Mouse (Mus musculus) kidney, postnatal 25 days (tissue): ENCODE measurements at regions not wholly inside any gene's neighbourhood (a gene's known extent, or its start where the extent isn't known, plus 50 kb on each side); places are given as distances from the start of the nearest gene placed in this dataset.

Source experiments
- DNase-seq, 2 experiments: peaks; one replicate each; pipeline ENCODE4 v3.0.0; 2021; ENCODE audit warnings: mixed read lengths in 2 of 2

- no peak for DNase-seq
Observed at GRCm38 (mm10) chr15:21988676-21989075, 560.1 kb upstream of the Cdh18 start.

DNA sequence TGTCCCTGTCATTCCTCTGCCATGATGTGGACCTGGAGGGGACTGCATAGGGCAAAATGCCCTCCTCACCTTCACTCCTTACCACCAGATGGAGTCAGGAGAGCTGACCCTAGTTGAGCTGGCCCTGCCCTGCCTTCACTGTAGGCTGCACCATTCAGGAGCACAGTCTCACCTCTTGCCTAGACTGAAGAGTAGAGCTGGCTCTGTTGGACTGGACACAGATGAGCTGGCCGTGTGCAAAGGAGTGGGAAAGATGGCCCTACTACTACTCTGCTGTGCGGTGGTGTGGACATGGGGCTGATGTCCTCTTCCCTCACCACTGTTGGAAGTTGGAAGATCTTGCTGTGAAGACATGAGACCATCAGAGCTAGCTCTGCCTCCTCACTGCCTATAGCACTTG, 555.5 kb upstream of the Cdh18 start:
- DNase-seq: no peak

GRCm38 (mm10) chr15:21995121-21995826, 553.5 kb upstream of the Cdh18 start:
- DNase-seq: no peak

DNA sequence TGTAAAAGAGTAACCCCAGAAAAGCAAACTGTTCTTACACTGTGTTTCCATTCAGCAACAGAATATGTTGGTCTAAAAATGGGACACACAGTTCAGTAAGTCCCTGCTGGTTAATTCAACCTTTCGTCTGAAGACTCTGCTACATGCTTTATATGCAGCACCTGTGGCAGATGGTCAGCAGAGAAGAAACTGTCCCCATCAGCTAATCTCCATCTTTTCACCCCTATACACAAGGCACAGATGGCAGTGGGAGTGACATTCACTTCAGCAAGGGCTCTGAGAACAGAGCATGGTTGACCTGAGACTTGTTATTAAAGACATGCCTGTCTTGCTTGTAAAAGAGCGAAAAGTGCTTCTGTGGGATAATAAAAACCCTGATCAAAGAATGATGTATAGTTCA, 528.8 kb upstream of the Cdh18 start:
- DNase-seq: no peak

DNA sequence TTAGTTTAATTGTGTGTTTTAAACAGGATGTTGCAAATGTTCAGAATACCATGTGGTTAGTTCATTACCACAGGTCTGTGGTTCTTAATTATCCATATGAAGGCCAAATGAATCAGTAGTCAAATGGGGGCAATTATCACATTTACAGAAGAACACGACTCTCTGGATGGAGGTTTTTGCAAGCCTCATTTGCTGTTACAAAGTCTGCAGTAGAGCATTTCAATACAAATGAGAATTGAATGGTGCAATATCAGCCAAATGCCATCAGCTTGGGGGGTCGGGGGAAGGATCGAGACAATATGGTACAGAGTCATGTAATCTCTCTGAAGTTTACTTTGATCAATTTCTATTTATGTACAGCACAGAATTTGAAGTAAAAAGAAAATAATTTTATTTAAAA, 518.6 kb upstream of the Cdh18 start:
- DNase-seq: no peak

DNA sequence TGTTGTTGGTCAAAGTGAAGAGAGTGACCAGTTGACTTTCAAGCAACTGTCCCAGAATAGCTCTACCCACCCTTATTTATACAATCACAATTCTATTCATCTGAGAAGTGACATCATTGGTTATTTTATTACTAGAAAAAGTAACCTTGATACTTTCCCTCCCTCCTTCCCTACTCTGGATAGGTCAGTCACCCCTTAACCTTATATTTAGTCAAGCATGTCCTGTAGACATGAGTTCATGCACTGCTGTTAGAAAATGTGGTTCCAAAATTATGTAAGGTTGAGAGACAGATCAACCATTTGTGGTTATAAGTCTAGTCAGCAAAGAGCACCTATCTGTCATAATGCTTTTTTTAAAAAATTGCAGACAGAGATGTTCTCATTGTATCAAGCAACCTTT, 502.4 kb upstream of the Cdh18 start:
- DNase-seq: no peak

- no peak for DNase-seq
Observed at GRCm38 (mm10) chr15:22046877-22047478, 501.8 kb upstream of the Cdh18 start.

GRCm38 (mm10) chr15:22086856-22087255, 462.0 kb upstream of the Cdh18 start:
- DNase-seq: peak in 1 of 2 experiments; percentile 29

DNA sequence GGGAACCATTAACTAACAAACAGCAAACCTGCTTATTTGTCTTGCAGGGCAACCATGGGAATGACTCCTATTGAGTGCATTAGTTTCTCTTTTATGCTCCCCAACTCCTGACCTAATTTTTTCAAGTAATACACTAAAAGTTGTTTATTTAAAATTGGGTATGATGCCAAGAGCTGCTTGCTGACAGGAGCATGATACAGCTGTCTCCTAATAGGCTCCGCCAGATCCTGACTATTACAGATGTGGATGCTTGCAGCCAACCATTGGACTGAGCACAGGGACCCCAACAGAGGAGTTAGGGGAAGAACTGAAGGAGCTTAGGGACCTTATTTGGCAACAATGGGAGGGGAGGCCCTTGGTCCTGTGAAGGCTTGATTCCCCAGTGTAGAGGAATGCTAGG, 427.1 kb upstream of the Cdh18 start:
- no peak for DNase-seq

DNA sequence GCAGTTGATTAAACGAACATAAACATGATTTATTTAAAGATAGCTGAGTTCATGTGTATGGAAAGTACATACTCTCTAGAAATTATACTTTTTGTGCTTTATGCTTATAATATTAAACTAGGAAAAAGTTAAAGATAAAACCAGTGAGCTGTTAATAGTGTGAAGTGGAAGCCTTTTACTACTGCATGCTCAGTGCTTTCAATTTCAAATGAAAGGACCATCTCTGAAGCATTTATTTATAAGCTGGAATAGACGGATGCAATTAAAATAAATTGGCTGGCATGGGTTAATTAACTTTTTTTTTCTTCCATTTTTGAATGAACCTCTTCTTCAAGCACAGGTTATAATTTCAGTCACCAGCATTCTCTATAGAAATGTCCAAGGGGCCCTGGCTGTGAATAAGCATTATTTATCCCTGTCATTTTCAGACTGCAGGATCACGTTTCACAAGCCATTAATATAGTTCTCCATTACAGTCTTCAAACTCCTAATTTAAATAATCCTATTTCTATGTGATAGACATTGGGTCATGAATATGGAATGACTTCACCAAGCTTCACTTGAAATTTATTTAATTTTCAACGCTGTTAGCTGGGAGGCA, 396.8 kb upstream of the Cdh18 start:
- DNase-seq: no peak

DNA sequence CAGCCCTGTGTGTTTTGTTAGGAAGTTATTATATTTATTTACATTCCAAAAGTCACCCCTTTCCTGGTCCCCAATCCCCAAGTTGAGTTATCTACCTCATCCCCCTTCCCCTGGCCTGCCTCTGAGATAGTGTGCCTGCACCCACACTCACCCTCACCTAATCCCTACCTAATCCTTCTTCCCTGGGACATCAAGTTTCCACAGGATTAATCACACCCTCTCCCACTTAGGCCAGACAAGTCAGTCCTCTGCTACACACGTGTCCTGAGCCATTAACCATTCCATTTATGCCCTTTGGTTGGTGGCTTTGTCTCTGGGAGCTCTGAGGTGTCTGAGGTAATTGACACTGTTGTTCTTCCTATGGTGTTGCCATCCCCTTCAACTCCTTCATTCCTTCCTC, 396.1 kb upstream of the Cdh18 start:
- DNase-seq: no peak

DNA sequence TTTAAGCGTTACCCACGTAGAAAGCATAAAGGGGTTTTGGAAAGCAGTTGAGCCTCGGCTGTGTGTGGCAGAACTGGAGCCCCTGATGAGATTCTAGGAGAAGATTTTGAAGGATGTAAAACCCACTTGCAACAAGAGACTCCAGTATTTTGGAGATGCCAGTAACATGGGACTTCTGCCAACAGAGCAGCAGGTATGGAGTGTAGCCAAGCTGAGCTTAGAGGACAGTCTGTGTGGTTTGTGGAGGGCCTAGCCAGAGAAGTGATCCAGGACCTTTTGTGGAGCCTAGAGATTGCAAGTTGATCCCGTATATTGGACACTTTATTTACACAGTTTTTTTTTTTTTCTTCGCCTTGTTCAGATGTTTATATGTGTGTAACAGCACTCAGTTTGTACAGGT, 378.5 kb upstream of the Cdh18 start:
- DNase-seq: no peak

DNA sequence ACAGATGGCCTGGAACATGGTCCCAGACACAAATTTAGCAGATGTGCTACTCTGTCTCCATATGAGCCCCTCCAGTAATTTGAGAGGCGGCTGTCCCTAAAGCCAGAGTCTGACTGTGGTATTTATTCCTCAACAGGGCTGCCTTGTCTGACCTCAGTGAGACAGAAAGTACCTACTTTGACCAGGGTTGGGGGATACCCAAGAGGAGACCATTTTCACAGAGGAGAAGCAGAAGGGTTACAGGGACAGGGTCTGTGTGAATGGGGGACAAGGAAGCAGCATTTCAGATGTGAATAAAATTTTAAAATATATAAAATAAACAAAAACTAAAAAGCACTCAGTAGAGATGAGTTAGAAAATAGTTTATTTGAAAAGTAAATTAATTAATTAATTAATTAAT, 339.8 kb upstream of the Cdh18 start:
- peak in 1 of 2 experiments; percentile 20 for DNase-seq

DNA sequence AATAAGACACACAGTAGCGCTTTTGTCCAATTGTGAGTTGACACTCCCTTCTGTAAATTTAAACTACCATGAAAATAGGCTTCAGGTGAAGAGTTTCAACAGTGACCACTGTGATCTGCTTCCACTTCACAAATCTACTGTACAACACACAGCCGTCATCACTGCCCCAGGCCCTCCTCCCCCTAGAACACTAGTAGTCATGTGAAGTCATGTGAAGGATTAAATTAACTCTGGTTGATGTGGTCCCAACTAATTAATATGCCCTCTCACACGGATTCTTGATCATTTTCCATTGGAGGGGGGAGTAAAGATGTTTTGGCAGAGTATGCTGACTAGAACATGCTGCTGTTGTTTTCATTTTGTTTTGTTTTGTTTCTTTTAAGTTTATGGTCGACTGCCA, 316.2 kb upstream of the Cdh18 start:
- no peak for DNase-seq

GRCm38 (mm10) chr15:22280919-22281318, 267.9 kb upstream of the Cdh18 start:
- DNase-seq: no peak

- DNase-seq: no peak
Observed at GRCm38 (mm10) chr15:22311016-22311415, 237.8 kb upstream of the Cdh18 start.

- no peak for DNase-seq
Observed at GRCm38 (mm10) chr15:22318992-22319391, 229.8 kb upstream of the Cdh18 start.

DNA sequence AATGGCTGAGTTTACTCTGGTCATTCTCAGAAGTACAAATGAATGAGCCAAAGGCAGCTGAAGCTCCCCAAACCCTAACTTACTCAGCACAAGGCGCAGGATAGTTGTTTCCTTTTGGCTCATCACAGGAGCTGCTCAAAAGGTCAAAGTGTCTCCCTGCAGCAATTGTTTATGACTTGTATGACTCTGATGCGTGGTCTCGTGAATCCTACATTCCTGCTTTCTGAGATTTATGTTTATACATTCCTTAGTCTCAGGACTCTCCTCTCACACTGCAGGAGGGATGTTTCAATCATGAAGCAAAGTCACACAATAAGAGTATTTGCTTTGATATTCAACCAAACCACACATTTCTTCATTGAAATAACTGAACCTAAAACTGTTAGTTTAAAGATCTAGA, 209.9 kb upstream of the Cdh18 start:
- DNase-seq: no peak

DNA sequence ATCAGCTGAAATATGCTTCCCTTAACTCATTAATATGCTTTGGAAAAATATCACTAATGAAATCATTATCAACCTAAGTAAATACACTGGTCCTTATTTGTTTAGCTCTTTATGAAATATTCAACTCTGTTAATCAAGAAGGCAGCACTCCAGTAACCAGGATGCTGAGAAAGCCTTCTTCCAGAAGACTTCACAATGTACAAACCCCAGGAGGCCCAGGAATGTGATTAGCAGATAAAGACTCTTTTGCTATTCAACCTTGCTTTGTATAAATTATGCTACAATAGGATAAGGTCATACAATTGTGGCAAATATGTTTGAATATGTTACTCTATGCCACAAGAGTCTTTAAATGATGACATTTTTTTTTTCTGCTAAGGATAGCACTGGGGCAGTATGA, 204.5 kb upstream of the Cdh18 start:
- DNase-seq: no peak

- DNase-seq: no peak
Observed at GRCm38 (mm10) chr15:22351502-22351901, 197.3 kb upstream of the Cdh18 start.
